Mouse (Mus musculus) C2C12 (cell line): ENCODE data around the gene Teddm1a. TPM values are rescaled to one million over a fixed set of nuclear protein-coding genes. Genes with fewer than 3 reads are reported as not detected.

Experiments
- H3K27me3 ChIP-seq: one replicate; pipeline ENCODE4 v1.6.1; 2011; ENCODE audit not compliant: control insufficient read depth, insufficient read depth, insufficient read length
- H3K36me3 ChIP-seq: one replicate; pipeline ENCODE4 v1.6.1; 2011; ENCODE audit not compliant: control insufficient read depth, insufficient read depth
- H3K4me3 ChIP-seq: one replicate; pipeline ENCODE4 v1.5.1; 2011; ENCODE audit warnings: mild to moderate bottlenecking, control low read depth; ENCODE audit not compliant: poor library complexity, insufficient read depth, severe bottlenecking
- H3K79me2 ChIP-seq: one replicate; pipeline ENCODE4 v1.6.1; 2011; ENCODE audit not compliant: control insufficient read depth, insufficient read depth
- H3K79me3 ChIP-seq: one replicate; pipeline ENCODE4 v1.6.1; 2011; ENCODE audit warnings: low read depth, control low read depth
- H3ac ChIP-seq: one replicate; pipeline ENCODE3; 2011; ENCODE audit warnings: low read depth; ENCODE audit not compliant: control insufficient read depth, insufficient read length
- CEBPB ChIP-seq: IDR thresholded peaks from one replicate; pipeline ENCODE4 v1.6.1; 2011; ENCODE audit warnings: low read depth, mild to moderate bottlenecking, control low read depth, moderate library complexity
- CTCF ChIP-seq: IDR thresholded peaks from one replicate; pipeline ENCODE4 v1.5.1; 2011; ENCODE audit not compliant: control insufficient read depth, insufficient read depth, insufficient read length
- FOSL1 ChIP-seq: IDR thresholded peaks from one replicate; pipeline ENCODE4 v1.8.0; 2011; ENCODE audit warnings: mild to moderate bottlenecking, low read length; ENCODE audit not compliant: poor library complexity, insufficient read depth, severe bottlenecking
- MAX ChIP-seq: IDR thresholded peaks from one replicate; pipeline ENCODE4 v1.6.1; 2011; ENCODE audit warnings: mild to moderate bottlenecking, control low read depth
- MYOD1 ChIP-seq: IDR thresholded peaks from one replicate; pipeline ENCODE4 v1.6.1; 2011; ENCODE audit warnings: low read depth; ENCODE audit not compliant: control insufficient read depth, insufficient read length
- MYOG ChIP-seq: IDR thresholded peaks from one replicate; pipeline ENCODE4 v1.6.1; 2011; ENCODE audit not compliant: control insufficient read depth, insufficient read length; ENCODE audit errors: extremely low read depth
- USF1 ChIP-seq: IDR thresholded peaks from one replicate; pipeline ENCODE4 v1.6.1; 2011; ENCODE audit warnings: low read depth, mild to moderate bottlenecking, control low read depth, moderate library complexity
- polyA plus RNA-seq: library from polyadenylated mRNA; unstranded; fragments of >200 nt; fragmentation: generic; extraction: Trizol; gene quantifications from one replicate; pipeline ENCODE4 v1.2.1, GENCODE M21; 2012; ENCODE audit warnings: missing spikeins

The Teddm1a gene
- polyA plus RNA-seq, 1 experiment = not detected

DNA sequence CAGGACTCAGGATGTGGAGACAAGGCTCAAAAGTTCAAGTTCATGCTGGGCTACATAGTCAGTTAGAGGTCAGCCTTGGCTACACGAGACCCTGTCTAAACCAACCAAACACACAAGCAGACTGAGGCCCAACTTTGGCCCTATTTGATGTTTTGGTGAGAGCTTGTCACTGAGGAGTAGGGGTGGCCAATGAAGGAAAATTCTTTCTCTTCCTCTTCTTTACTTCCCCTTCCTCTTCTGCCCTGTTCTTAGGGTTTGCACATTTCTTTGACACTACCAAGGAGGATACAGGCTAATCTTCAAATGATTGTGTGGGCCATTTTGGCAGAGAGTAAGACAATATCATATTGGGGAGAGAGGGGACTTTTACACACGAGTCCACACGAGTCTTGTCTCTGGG lies 22.3 kb downstream of the Teddm1a start:
- Histone ChIP-seq H3K79me2 (no peaks in the 10 kb centered on the region), H3K79me3 (no peaks in the 10 kb centered on the region), H3K36me3 (no peaks in the 10 kb centered on the region), H3K4me3 (no peak overlapping the region), H3K27me3 (no peaks in the 10 kb centered on the region), H3ac (no peak overlapping the region)
- TF ChIP-seq CTCF = no peak
- TF ChIP-seq CEBPB = no peak
- TF ChIP-seq FOSL1 = no peak
- no peak for TF ChIP-seq USF1
- TF ChIP-seq MAX = no peak
- no peak for TF ChIP-seq MYOG
- no peak for TF ChIP-seq MYOD1

DNA sequence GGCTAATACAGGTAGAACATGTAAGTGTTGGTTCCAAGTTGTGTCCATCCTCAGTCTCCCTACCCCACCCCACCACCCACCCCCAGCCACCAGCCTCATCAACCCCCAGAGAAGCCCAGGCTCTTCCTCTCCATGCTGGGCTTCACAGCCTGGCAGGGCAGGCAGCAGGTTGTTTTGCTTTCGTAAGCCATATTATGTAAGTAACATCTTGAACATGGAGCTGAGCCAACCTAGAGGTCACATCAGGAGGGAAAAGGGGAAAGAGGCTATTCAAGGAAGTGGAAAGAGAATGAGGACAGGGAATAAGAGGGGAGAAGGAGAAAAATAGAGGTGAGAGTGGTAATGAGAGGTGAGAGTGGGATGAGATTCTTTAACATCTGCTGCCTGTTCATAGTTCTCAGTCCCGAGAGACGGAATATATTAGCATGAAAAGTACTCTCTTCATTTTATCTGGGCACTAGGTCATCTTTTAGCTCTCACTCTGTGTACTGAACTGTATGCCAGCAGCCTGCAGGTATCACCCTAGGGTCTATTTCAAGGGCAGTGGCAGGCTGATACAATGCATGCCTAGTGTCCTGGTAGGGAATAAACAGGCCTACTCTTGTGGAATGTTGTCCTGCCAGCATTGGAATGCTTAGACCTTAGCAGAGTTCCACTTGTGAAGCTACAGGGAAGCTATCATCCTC lies 27.1 kb downstream of the Teddm1a start:
- H3K79me2 ChIP-seq = no peaks in the 10 kb centered on the region
- no peaks in the 10 kb centered on the region for H3K79me3 ChIP-seq
- H3ac ChIP-seq = no peak overlapping the region
- no peaks in the 10 kb centered on the region for H3K27me3 ChIP-seq
- TF ChIP-seq CTCF (no peak), CEBPB (no peak), MYOD1 (no peak), FOSL1 (no peak), MYOG (no peak), USF1 (no peak), MAX (no peak)
- no peaks in the 10 kb centered on the region for H3K36me3 ChIP-seq
- H3K4me3 ChIP-seq = no peak overlapping the region

DNA sequence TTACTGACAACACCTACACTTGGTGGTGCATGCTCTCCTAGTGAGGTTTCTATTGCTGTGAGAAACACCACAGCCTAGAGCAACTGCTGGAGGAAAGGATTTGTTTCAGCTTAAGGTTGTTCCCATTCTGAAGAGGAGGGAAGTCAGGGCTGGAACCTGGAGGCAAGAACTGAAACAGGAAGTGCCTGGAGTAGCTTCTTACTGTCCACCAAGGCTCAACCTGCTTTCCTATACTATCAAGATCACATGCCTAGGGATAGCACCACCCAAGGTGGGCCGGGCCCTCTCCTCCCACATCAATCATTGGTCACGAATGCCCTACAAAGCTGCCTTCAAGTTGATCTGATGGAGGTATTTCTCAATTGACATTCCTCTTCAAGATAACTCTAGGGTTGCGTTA lies 30.1 kb downstream of the Teddm1a start:
- H3ac ChIP-seq = no peak overlapping the region
- no peak overlapping the region for H3K4me3 ChIP-seq
- no peaks in the 10 kb centered on the region for H3K27me3 ChIP-seq
- H3K36me3 ChIP-seq = no peaks in the 10 kb centered on the region
- no peak for TF ChIP-seq MYOG
- TF ChIP-seq CTCF = no peak
- TF ChIP-seq FOSL1 = no peak
- TF ChIP-seq MAX = no peak
- TF ChIP-seq MYOD1 = no peak
- no peaks in the 10 kb centered on the region for H3K79me3 ChIP-seq
- no peaks in the 10 kb centered on the region for H3K79me2 ChIP-seq

DNA sequence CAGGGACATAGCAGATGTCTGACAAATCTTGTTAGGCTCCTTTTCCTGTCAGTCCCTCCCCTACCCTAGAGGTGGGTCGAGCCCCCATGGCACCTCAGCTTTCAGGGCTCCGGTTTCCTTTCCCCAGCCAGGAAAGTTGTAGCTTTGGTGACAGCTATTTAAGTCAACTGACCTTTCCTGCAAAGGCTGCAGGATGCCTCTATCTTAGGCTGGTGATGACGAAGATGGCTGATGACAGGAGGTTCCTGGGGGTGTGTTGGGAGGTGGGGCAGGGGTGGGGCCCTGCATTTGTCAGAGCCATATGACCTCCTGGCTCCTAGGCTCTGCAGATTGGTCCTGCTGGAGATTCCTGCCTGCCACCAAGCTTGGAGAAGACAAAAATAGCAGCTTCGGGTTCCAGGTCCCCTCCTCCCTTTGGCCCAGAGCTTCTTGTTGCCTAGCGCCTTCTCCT lies 31.1 kb downstream of the Teddm1a start:
- Histone ChIP-seq H3ac (no peak overlapping the region), H3K36me3 (no peaks in the 10 kb centered on the region), H3K79me3 (no peaks in the 10 kb centered on the region), H3K27me3 (no peaks in the 10 kb centered on the region), H3K4me3 (no peak overlapping the region), H3K79me2 (no peaks in the 10 kb centered on the region)
- TF ChIP-seq CTCF = no peak
- no peak for TF ChIP-seq CEBPB
- no peak for TF ChIP-seq FOSL1
- TF ChIP-seq MYOG = no peak
- no peak for TF ChIP-seq MAX
- no peak for TF ChIP-seq USF1
- no peak for TF ChIP-seq MYOD1

DNA sequence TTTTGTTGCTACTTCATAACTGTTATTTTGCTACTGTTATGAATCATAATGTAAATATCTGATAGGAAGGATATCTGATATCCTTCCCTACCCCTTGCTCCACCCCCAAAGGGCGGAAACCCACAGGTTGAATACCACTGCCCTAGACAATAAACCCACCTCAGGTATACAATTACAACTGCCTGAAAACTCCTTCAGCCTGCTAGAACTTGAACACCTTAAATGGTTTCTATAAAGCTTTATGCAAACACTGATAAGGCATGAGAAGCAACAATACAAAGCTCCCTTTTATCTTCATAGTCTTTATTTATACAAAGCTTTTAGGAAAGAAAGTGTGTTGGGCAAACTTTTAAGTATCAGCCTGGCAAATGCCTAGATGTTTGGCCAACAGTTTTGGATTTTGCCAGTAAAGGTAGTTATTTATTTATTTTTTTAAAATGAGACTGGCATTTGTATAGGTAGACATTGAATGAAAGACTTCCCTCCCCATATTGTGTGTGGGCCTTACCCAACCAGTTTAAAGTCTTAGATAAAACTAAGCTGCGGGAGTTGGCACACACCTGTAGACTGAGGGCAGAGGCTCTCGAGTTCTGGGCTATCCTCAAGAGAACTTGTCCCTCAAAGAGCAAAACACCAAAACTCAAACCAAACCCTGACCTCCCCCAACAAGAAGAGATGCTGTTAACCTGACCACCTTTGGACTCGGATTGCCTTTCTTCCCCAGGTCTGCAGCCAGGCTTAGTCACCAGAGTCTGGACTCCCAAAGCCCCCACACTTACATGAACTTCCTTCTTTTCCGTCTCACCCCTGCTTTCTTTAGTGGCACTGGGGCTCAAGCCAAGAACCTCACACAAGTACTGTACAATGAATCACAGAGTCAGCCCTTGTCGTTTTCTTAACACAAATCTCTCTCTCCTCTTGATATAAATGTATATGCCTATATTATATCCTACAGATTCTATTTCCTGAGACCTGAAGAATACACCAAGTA lies 33.1 kb downstream of the Teddm1a start:
- Histone ChIP-seq H3K4me3 (no peak overlapping the region), H3K79me3 (no peaks in the 10 kb centered on the region), H3K36me3 (no peaks in the 10 kb centered on the region), H3ac (no peak overlapping the region), H3K79me2 (no peaks in the 10 kb centered on the region), H3K27me3 (no peaks in the 10 kb centered on the region)
- TF ChIP-seq CTCF (no peak), MAX (no peak), FOSL1 (no peak), MYOG (no peak), CEBPB (no peak), MYOD1 (no peak), USF1 (no peak)
